Mouse (Mus musculus): ENCODE results near the gene Gm17267.
"Not testable (repeated sequence)": the region's sequence is repeated elsewhere in the genome, so short reads cannot be mapped to it uniquely, and the experiment has no call there.

Gene Gm17267

GRCm38 (mm10) chrX:126017257-126017656 lies at the start of gene Gm17267:
TSS of gene Gm17267 (plus strand) at chrX:126017557.
- not testable (repeated sequence) for DNase-seq
